Mouse (Mus musculus): Measurements from ENCODE around the gene Serpinb8. TPM values are rescaled to one million over a fixed set of nuclear protein-coding genes. Genes with fewer than 3 reads are reported as not detected.

Gene Serpinb8
- polyA plus RNA-seq, 1 experiment from 2014 or later = 1.7 TPM

Other genes starting within 250 kb of the Serpinb8 start
- gene Serpinb11, start 228.8 kb upstream of the Serpinb8 start, polyA plus RNA-seq (2016; fragmentation: Nextera tagmentation; extraction: Ambion mirVana) = not detected in 2 replicates
- gene Serpinb7, start 190.4 kb upstream of the Serpinb8 start, polyA plus RNA-seq (2016; fragmentation: Nextera tagmentation; extraction: Ambion mirVana) = not detected in 2 replicates
- gene Serpinb2, start 78.6 kb upstream of the Serpinb8 start, polyA plus RNA-seq (2016; fragmentation: Nextera tagmentation; extraction: Ambion mirVana) = 0.16 TPM in 1 of 2 replicates, not detected in the other